Mouse (Mus musculus) gastrocnemius, adult 18-20 months (tissue): ENCODE data around the gene Ctsa. TPM values are rescaled to one million over a fixed set of nuclear protein-coding genes. Genes with fewer than 3 reads are reported as not detected.
A peak's percentile ranks its signal among the peaks of the same experiment; 100 is the strongest.
"Not testable (repeated sequence)": the region's sequence is repeated elsewhere in the genome, so short reads cannot be mapped to it uniquely, and the experiment has no call there.

Source experiments
- DNase-seq: peaks from one replicate; pipeline ENCODE4 v3.0.0; 2021; ENCODE audit warnings: low spot score
- total RNA-seq, 2 experiments: library from RNA; stranded (reverse); gene quantifications; 2 replicates each; pipeline ENCODE4 v1.2.3; 2021

The Ctsa gene
- total RNA-seq, 2 experiments from 2014 or later: 51.3 to 55.9 TPM

- DNase-seq: not testable (repeated sequence)
Observed at GRCm38 (mm10) chr2:164877376-164878215, 44.9 kb downstream of the Ctsa start.

DNA sequence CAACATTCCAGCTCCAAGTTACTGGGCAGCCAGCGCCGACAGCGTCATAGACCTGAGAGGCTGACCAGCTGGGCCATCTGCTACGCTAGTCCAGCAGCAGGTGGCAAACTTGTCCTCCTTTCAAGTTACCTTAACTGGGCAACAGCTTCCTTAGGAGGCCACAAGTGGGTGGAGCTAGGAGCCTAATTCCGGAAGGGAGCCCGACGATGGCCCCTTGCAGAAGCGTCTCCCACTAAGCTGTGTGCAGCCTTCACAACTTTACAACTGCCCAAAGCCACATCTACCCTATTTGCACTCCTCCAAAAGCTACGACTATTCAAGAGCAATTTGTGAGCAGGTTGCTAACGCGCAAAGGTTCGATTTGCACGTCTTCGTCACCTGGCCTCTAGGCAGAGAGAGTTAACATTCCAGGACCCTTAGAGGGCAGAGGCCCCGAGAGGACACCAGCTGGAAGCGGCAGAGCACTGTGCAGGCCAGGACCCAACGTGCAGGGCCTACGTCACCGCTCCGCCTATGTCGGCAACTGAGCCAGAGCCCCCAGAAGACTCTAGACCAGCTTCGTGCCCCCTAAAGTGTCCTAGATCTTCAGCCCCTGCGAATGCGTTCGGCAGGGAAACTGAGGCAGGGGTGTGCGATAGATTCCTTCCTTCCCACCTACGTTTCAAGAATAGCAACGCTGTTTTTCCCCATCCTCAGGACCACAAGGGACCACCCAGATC is 46.0 kb downstream of the Ctsa start:
- peak; percentile 85 for DNase-seq

DNA sequence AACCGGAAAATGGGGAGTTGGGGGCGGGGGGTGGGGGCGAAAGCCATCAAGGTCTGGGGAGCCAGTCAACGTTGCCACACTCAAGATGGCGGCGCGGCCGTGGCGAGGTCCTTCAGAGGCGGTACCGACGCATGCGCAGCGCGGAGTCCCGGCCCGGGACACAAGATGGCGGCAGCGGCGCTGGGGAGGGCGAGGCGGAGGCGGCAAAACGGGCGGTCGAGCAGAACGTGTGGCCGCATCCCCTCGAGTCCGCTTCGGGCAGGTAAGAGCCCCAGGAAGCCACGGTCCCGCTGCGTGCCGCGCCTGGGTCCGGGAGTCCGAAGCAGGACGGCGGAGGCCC is 46.5 kb downstream of the Ctsa start, which contains the start of gene Pcif1:
Gene Pcif1, plus strand, starts transcription at position 77 of the 340 bp plus-strand sequence.
- peak; percentile 94 for DNase-seq

DNA sequence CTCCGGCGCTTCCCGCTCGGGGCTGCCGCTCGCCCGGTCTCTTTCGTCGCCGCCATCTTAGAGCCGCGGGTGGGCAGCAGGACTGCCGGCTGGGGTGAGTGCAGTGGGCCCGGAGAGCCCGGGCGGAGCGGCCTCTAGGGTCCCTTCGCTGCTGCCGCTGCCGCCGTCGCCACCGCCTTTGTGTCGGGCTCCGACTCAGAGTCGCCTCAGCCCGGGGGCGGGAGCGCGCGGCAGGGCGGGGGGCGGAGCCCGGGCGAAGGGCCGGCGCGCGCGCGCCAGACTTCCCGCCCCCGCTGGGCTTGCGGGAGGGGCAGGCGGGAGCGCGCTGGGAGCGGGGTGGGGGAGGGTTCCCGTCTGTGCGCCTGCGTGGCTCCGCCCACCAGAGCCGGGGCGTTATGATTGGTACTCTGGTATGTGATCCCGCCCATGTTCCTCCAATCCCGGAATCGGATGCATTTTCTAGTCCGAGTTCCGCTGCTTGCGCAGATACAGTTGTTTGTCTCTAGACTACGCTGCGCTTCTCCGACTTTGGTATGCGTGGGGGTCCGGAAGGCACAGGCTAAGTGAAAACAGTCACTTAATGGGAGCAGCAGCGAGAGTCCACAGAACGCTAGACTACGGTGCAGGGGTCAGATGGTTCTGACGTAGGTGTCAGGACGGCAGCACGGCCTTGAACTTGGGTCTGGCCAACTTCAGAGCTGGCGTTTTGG is 47.0 kb downstream of the Ctsa start:
- DNase-seq: peak; percentile 93

DNA sequence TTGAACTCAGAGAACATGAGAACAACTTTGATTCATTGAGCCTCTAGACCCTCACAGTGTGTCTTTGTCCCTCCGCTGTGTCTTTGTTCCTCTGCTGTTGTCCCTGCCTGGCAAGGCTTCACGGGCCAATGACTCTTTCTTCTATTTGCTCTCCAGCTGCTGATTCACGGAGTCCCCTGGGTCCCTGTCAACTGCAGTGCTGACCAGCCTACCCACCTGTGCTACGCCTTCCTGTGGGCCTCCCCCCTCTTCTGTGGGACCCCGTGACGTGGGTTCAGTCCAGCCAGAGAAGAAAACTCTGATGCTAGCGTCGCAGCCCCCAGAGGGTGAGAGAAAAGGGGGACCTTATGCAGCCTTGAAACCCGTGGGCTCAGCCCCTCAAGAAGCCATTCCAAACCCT is 49.9 kb downstream of the Ctsa start:
- no peak for DNase-seq

DNA sequence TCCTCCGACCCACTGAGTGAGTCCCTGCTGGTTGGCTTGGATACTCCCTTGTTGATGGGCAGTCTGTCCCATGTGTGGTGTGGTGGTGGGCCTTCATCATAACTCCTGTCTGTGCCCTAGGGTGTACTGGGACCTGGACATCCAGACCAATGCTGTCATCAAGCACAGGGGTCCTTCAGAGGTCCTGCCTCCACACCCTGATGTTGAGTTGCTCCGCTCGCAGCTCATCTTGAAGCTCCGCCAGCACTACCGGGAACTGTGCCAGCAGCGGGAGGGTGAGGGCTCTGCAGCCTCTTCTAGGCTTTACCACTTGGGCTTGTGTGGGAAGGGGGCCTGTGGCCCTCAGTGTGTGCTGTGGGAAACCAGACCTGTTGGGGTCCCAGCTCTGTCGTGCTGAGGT is 53.1 kb downstream of the Ctsa start:
- DNase-seq: peak; percentile 82

DNA sequence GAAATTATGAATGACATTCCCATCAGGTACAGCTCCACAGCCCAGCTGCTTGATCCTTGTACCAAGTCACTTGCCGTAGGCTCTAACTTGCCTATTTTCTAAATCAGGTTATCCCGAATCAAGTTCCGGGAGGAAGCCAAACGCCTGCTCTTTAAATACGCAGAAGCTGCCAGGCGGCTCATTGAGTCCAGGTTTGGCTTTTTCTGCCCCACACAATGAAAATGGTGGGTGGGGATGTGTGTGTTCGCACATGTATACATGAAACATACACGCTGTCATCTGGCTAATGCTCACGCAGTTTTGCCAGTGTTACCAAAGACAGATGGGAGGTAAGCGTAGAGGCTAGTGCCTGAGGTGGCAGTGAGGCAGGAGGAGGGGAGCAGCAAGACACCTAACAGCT is 53.9 kb downstream of the Ctsa start:
- no peak for DNase-seq

DNA sequence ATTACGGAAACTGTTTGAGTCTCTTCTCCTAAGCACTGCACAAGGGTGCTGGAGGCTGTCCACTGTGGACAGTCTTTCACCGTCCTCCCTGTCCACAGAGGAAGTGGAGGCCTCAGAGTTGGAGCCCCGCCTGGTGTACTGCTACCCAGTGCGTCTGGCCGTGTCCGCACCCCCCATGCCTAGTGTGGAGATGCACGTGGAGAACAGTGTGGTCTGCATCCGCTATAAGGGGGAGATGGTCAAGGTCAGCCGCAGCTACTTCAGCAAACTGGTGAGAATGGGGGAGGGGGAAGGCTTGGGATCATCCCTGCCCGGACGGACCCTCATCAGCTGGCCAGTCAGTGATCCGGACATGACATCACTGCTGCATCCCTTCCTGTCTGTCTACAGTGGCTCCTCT is 56.3 kb downstream of the Ctsa start:
- no peak for DNase-seq

DNA sequence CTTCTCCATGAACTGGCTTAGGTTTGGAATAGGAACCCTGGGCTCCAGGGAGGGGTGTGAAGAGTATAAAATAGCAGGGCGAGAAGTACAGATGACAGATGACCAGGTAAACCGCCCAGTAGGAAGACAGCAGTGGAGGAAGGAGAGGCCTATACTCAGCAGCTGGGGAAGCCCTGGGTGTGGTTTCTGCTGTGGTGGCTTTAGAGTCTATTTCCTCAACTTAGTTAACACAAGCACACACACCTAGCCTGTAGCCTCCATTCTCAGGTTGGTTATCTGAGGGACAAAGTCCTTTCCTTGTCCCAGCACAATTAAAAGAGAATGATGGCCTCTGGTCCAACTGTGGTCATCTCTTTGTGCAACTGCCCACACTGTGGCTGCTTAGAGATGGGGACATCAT is 57.3 kb downstream of the Ctsa start:
- DNase-seq: no peak

Other genes starting within 250 kb of the Ctsa start
- gene Wfdc6a, start 247.4 kb upstream of the Ctsa start, total RNA-seq: not detected
- not detected for gene Eppin, start 239.3 kb upstream of the Ctsa start, total RNA-seq
- gene Wfdc6b, start 219.4 kb upstream of the Ctsa start, total RNA-seq: not detected
- gene Wfdc8, start 219.2 kb upstream of the Ctsa start, total RNA-seq: not detected
- not detected for gene Wfdc16, start 194.1 kb upstream of the Ctsa start, total RNA-seq
- gene Wfdc10, start 176.8 kb upstream of the Ctsa start, total RNA-seq: not detected
- not detected for gene Wfdc9, start 176.3 kb upstream of the Ctsa start, total RNA-seq
- gene Wfdc11, start 158.8 kb upstream of the Ctsa start, total RNA-seq: not detected
- not detected for gene Wfdc13, start 147.8 kb upstream of the Ctsa start, total RNA-seq
- not detected for gene Spint4, start 134.4 kb upstream of the Ctsa start, total RNA-seq
- gene Spint5, start 117.6 kb upstream of the Ctsa start, total RNA-seq: not detected
- not detected for gene Wfdc3, start 86.9 kb upstream of the Ctsa start, total RNA-seq
- 10 to 100 TPM; 15.7 to 20.7 TPM for gene Dnttip1, start 86.9 kb upstream of the Ctsa start, total RNA-seq
- under 1 TPM; 0.41 to 0.50 TPM for gene Ube2c, start 63.0 kb upstream of the Ctsa start, total RNA-seq
- gene Tnnc2, start 52.9 kb upstream of the Ctsa start, total RNA-seq: over 10,000 TPM; 18,106 to 19,583 TPM
- 10 to 100 TPM; 20.0 to 24.3 TPM for gene Snx21, start 47.0 kb upstream of the Ctsa start, total RNA-seq
- gene Acot8, start 28.0 kb upstream of the Ctsa start, total RNA-seq: 1 to 10 TPM; 8.0 to 8.2 TPM
- 1 to 10 TPM; 1.5 TPM for gene Zswim3, start 27.8 kb upstream of the Ctsa start, total RNA-seq
- gene Zswim1, start 10.2 kb upstream of the Ctsa start, total RNA-seq: 1 to 10 TPM; 5.6 to 5.8 TPM
- not detected for gene Spata25, start 4.3 kb upstream of the Ctsa start, total RNA-seq
- 10 to 100 TPM; 37.2 to 41.0 TPM for gene Neurl2, start 583 bp downstream of the Ctsa start, total RNA-seq
- 10 to 100 TPM; 12.5 to 21.8 TPM for gene Pltp, start 24.8 kb downstream of the Ctsa start, total RNA-seq
- 10 to 100 TPM; 26.3 to 28.6 TPM for gene Pcif1, start 46.4 kb downstream of the Ctsa start, total RNA-seq
- gene Zfp335, start 78.9 kb downstream of the Ctsa start, total RNA-seq: 1 to 10 TPM; 7.4 to 8.4 TPM
- gene Mmp9, start 107.9 kb downstream of the Ctsa start, total RNA-seq: under 1 TPM; 0.43 to 0.85 TPM
- under 1 TPM; 0.40 to 0.55 TPM for gene Slc12a5, start 127.9 kb downstream of the Ctsa start, total RNA-seq
- gene Ncoa5, start 202.0 kb downstream of the Ctsa start, total RNA-seq: 10 to 100 TPM; 11.1 to 11.7 TPM
- gene Cd40, start 222.8 kb downstream of the Ctsa start, total RNA-seq: under 1 TPM; 0.28 to 0.41 TPM